Mouse (Mus musculus) hindbrain, embryonic 15.5 days (tissue): ENCODE measurements around the gene Prn. TPM values are rescaled to one million over a fixed set of nuclear protein-coding genes. Genes with fewer than 3 reads are reported as not detected.

Source experiments
- ATAC-seq: fragments of 200-750 bp; cut with Nextera tagmentation; 2 replicates; pipeline ENCODE4 v1.8.0; 2017; ENCODE audit warnings: low read depth, moderate number of reproducible peaks, moderate TSS enrichment; ENCODE audit not compliant: low FRiP score
- H3K27ac ChIP-seq: fragments of 300-500 bp; sonication (generic); replicated peaks from 2 replicates; pipeline ENCODE4 v1.5.1; 2015; ENCODE audit warnings: mild to moderate bottlenecking, inconsistent platforms
- H3K27me3 ChIP-seq: fragments of 300-500 bp; sonication (generic); 2 replicates; pipeline ENCODE4 v1.6.1; 2015; ENCODE audit warnings: control low read depth, inconsistent platforms
- H3K36me3 ChIP-seq: fragments of 300-500 bp; sonication (generic); 2 replicates; pipeline ENCODE4 v1.6.1; 2015; ENCODE audit warnings: control low read depth, inconsistent platforms
- H3K4me1 ChIP-seq: fragments of 300-500 bp; sonication (generic); replicated peaks from 2 replicates; pipeline ENCODE4 v1.6.1; 2015; ENCODE audit warnings: control low read depth, inconsistent platforms
- H3K4me2 ChIP-seq: fragments of 300-500 bp; sonication (generic); 2 replicates; pipeline ENCODE4 v1.6.1; 2015; ENCODE audit warnings: moderate library complexity, mild to moderate bottlenecking, inconsistent platforms
- H3K4me3 ChIP-seq: fragments of 300-500 bp; sonication (generic); 2 replicates; pipeline ENCODE4 v1.5.1; 2015; ENCODE audit warnings: mild to moderate bottlenecking, inconsistent platforms
- H3K9ac ChIP-seq: fragments of 300-500 bp; sonication (generic); 2 replicates; pipeline ENCODE4 v1.6.1; 2015; ENCODE audit warnings: inconsistent platforms
- H3K9me3 ChIP-seq: fragments of 300-500 bp; sonication (generic); 2 replicates; pipeline ENCODE4 v1.6.1; 2016; ENCODE audit warnings: control low read depth, inconsistent platforms
- WGBS: fragments of 180-500 bp; shearing (Covaris S2); methylation state at CpG from one replicate; pipeline ENCODE4 v1.1.7; 2015; 5-methylcytosine and 5-hydroxymethylcytosine counted together
- polyA plus RNA-seq: library from polyadenylated mRNA; unstranded; fragments of >200 nt; fragmentation: Nextera tagmentation; extraction: Ambion mirVana; gene quantifications from 2 replicates; pipeline ENCODE4 v1.2.1, GENCODE M21; 2015

Gene Prn
- polyA plus RNA-seq, 1 experiment from 2014 or later, result not detected

- peaks cover 26% of the 10 kb centered on the region for H3K36me3 ChIP-seq
- WGBS, result 86% methylated on average over 4 of the region's 4 CpGs
These were observed 95.7 kb downstream of the Prn start for GRCm38 (mm10) chr2:132005445-132005844.

More at GRCm38 (mm10) chr2:132005445-132005844, 95.7 kb downstream of the Prn start:
- no peak for ATAC-seq
- no peak overlapping the region for H3K27ac ChIP-seq
- H3K4me2 ChIP-seq, result no peak overlapping the region
- no peak overlapping the region for H3K4me3 ChIP-seq
- no peaks in the 10 kb centered on the region for H3K4me1 ChIP-seq
- H3K9ac ChIP-seq, result no peak overlapping the region
- no peaks in the 10 kb centered on the region for H3K27me3 ChIP-seq
- no peaks in the 10 kb centered on the region for H3K9me3 ChIP-seq

Other genes with a start within 250 kb of the Prn start
- gene Erv3, start 50.2 kb upstream of the Prn start, polyA plus RNA-seq, result not detected in 2 replicates
- gene Prnp, start within 50 bp of the Prn start, polyA plus RNA-seq, result 133 and 138 TPM in 2 replicates
- 10.4 and 11.3 TPM in 2 replicates for gene Prnd, start 40.9 kb downstream of the Prn start, polyA plus RNA-seq
- 26.9 and 32.7 TPM in 2 replicates for gene Rassf2, start 120.3 kb downstream of the Prn start, polyA plus RNA-seq
- gene Slc23a2, start 235.2 kb downstream of the Prn start, polyA plus RNA-seq, result 33.8 and 36.3 TPM in 2 replicates